Mouse (Mus musculus): ENCODE data around the gene Cep295nl.
"Not testable (repeated sequence)": the region's sequence is repeated elsewhere in the genome, so short reads cannot be mapped to it uniquely, and the experiment has no call there.

Cep295nl gene

GRCm38 (mm10) chr11:118342400-118342981 lies at the start of gene Cep295nl:
TSS of gene Cep295nl (minus strand) at chr11:118342500.
- DNase-seq (ENCODE audit: low spot score) = no peak

GRCm38 (mm10) chr11:118387816-118388215 lies 45.5 kb upstream of the Cep295nl start:
- not testable (repeated sequence) for DNase-seq (ENCODE audit: low spot score)

DNA sequence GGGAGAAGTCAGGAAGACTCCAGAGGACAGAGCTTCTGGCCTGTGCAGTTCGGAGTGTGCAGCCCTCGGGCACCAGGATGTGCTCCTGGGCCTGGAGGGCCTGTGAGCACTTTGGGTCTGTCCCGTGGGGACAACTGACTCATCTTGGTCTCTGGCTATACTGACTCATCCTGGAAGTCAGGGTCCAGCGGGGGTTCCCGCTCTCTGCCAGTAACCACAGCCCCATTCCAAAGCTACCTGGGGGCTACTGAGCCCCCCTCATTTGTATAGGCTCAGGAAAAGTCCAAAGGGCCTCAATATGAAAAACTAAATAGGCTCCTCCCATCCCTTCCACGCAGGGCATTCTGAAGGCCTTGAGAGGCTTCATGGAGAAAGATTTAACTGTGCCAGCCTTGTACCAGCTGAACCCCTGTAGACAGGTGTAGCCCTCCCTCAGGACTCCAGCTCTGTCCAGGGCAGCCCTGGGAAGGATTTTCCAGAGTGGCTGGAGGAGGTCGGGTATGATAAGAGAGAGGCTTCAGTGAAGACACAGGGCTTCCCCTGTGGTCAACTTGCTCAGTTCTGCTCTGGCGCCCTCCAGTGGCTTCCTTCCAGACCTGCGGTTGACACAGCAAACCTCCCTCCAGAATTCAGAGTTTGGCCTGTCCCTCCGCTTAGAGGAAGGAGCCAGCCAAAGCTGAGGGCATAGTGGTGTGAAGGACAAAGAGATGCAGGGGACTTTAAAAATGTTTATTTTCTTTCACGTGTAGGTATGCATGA lies 37.1 kb upstream of the Cep295nl start:
- DNase-seq (ENCODE audit: low spot score) = peak; percentile 50

GRCm38 (mm10) chr11:118378656-118379055 lies 36.4 kb upstream of the Cep295nl start:
- DNase-seq (ENCODE audit: low spot score) = no peak

DNA sequence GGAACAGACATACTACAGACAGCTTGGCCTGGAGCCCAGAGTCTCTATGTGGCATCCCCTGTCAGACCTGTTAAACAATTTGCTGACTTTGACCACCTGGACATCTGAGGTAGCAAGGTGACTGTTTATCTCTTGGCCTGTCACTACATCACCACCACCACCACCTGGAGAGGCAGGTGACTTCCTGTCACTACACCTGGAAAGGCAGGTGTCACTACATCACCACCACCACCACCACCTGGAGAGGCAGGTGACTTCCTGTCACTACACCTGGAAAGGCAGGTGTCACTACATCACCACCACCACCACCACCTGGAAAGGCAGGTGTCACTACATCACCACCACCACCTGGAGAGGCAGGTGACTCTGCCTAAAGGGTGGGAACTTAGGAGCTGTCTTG lies 34.0 kb upstream of the Cep295nl start:
- DNase-seq (ENCODE audit: low spot score) = not testable (repeated sequence)

- no peak for DNase-seq (ENCODE audit: low spot score)
These were observed 33.6 kb upstream of the Cep295nl start for GRCm38 (mm10) chr11:118375881-118376280.

DNA sequence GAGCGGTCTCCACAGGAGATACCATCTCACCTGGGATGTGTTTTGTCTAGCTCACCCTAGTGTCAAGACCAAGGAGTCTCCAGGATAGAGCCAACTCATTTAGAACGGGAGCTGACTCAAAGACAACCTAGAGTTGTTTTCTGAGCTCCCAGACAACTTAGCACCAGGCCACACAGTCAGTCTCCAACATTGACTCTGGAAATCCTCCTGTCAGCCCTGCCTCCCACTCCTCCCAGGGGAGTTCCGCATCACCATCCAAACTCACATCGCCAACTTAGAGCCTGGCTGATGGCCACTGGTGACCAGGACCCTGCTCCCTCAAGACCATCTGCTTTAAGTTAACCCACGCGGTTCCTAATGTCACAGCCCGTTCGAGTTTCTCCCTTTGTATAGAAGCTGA lies 33.2 kb upstream of the Cep295nl start:
- no peak for DNase-seq (ENCODE audit: low spot score)

- DNase-seq (ENCODE audit: low spot score) = no peak
These were observed 32.7 kb upstream of the Cep295nl start for GRCm38 (mm10) chr11:118375006-118375405.

DNA sequence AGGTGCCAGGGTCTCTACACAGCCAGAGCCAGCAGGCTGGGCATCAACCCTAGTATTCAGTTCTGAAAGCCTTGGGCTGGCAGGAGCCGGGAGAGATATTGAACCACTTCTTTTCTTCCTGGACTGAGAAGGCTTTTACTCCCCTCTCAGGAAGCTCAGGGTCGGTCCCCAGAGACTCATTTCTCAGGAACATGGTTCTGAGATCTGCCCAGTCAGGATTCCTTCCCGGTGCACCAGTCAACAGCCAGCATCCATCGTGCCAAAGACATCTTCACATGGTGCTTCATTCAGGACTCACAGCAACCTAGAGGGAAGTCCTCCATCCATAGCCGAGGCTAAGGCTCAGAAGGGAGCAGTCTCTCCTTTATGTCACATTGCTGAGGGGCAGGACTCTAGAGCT lies 32.2 kb upstream of the Cep295nl start:
- no peak for DNase-seq (ENCODE audit: low spot score)

DNA sequence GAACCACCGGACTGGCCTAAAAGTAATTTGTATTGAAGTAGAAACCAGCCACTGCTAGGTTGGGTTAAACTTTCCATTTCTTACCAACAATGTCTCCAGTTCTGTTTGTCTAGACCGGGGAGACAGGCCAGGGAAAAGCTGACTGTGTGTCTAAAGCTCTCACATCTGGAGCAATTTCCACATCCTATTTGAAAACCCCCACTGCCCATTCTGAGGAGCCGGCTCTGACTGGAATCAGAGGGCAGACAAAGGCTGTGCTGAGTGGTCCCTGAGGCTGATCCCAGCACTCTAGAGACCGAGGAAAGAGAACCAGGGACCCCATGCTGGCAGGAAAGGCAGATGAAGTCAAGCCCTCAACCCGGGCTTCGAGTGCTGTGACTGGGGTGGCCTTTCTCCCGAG lies 30.3 kb upstream of the Cep295nl start:
- DNase-seq (ENCODE audit: low spot score) = no peak

GRCm38 (mm10) chr11:118371876-118372275 lies 29.6 kb upstream of the Cep295nl start:
- DNase-seq (ENCODE audit: low spot score) = no peak

DNA sequence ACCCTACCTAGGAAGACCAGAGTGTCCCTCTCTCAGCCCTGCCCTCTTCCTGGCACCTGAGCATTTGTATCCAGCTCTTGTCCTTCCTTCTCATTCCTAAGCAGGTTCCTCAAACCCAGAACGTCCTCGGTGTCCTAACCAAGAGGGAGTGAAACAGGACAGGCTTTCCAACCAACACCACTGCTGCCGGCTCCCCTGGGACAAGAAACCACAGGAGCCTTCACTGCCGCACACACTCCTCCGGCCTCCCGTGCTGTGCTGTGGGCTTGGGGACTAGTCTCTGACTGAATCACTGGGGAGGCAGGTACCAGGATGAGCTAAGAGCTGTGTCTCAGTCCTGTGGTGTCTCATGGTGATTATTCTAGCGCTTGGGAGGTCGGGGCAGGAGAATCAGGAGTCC lies 27.4 kb upstream of the Cep295nl start:
- no peak for DNase-seq (ENCODE audit: low spot score)

- no peak for DNase-seq (ENCODE audit: low spot score)
These were observed 27.0 kb upstream of the Cep295nl start for GRCm38 (mm10) chr11:118369251-118369650.

DNA sequence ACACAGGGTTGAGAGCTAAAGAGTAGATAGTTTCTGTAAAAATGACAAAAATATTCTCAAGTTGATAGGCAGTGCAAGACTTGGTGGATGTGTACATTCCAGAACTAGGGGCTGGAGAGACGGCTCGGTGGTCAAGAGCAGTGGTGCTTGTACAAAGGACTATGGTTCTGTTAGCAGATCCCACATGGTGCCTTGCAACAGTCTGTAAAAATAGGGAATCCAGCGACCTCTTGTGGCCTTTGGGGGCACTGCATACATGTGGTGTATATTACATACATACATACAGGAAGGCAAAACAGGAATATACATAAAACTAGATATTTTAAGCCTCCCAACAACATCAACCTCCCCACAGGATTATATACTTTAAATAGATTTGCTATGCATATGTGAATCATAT lies 26.0 kb upstream of the Cep295nl start:
- no peak for DNase-seq (ENCODE audit: low spot score)

DNA sequence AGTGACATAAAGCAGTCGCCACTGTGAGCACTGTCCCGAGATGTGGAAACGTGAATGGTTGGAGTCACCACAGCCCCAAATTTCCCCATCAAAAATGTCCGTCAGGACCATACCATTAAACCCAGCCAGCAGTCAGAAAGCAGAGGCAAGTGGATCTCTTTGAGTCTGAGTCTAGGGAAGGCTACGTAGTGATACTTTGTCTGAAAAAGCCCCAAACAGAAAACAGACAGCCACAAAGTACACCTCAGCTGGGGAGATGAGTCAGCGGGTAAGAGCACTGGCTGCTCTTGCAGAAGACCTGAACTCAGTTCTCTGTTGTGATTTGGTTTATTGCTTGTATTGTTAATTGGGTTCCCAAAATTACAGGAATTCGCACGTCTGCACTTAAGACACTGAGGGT lies 24.3 kb upstream of the Cep295nl start:
- DNase-seq (ENCODE audit: low spot score) = no peak

DNA sequence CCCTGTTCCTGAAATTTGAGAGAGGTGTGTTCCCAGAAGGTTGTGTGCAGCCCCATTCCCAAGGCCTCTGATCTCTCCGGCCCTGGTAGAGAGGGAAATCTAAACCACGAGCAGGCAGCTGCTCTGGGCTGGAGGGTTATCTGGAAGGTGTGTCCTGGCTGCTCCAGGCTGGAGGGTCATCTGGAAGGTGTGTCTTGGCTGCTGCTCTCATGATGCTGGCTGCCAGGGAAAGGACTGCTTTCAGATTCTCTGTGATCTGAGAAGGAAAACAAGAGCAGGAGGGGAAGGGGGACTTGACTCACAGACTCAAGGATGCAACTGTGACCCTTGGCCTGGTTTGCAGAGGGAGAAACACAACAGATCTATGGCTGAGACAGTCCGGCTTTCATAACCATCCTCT lies 23.8 kb upstream of the Cep295nl start:
- no peak for DNase-seq (ENCODE audit: low spot score)

- no peak for DNase-seq (ENCODE audit: low spot score)
These were observed 22.9 kb upstream of the Cep295nl start for GRCm38 (mm10) chr11:118365171-118365570.

- no peak for DNase-seq (ENCODE audit: low spot score)
These were observed 21.7 kb upstream of the Cep295nl start for GRCm38 (mm10) chr11:118364021-118364420.

DNA sequence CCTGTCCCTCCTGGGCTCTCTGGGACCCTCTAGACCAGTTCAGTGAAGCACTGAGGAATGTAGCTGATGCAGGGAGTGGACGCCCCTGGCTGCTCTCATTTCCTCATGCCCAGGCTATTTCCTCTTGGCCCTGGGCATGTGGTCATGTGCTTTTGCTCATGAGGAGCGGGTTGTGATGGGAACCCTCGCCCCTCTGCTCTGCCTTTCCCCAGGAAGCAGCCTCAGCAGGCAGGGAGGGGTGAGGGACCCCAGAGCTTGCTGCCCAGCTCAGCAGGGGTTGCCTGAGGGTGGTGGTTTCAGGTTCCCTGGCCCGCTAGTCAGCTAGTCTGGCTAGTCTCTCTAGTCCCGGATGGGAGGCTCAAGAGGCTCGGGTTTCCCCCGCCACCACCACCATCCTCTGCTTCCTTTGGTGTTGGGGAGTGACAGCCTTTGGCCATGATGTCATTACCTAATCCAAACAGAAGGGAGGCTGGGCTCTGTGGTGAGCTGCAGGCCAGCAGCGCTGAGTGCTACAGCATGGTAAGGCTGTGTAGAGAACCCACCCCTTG lies 20.7 kb upstream of the Cep295nl start:
- no peak for DNase-seq (ENCODE audit: low spot score)

- DNase-seq (ENCODE audit: low spot score) = no peak
These were observed 20.2 kb upstream of the Cep295nl start for GRCm38 (mm10) chr11:118362501-118362900.

- no peak for DNase-seq (ENCODE audit: low spot score)
These were observed 18.6 kb upstream of the Cep295nl start for GRCm38 (mm10) chr11:118360907-118361341.

DNA sequence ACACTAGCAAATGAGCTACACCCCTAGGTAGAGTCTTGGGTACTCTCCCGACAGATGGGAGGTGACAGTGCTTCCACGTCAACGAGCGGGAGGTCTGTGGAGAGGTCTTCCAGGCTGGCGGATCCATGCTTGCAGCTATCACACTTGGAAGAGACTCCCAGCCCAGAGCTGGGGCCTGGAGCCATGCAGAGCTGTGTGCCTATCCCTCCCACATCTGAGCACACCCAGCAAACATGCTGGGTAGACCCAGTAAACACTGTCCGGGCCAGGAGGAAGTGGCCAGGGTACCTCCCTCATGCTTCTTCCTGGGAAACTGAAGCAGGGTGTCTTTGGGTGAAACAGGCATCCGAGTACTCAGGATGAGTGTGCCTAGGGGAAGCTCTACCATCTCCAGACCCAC lies 18.2 kb upstream of the Cep295nl start:
- DNase-seq (ENCODE audit: low spot score) = no peak

- DNase-seq (ENCODE audit: low spot score) = no peak
These were observed 13.3 kb upstream of the Cep295nl start, which contains the start of gene Timp2 for GRCm38 (mm10) chr11:118355640-118356039. TSS of gene Timp2 (minus strand) at chr11:118355740.
